Mouse (Mus musculus): Measurements from ENCODE around the gene Hcn1.
"Not testable (repeated sequence)": the region's sequence is repeated elsewhere in the genome, so short reads cannot be mapped to it uniquely, and the experiment has no call there.

Hcn1 gene

GRCm38 (mm10) chr13:117877787-117878186 lies 275.7 kb downstream of the Hcn1 start:
- no peak for DNase-seq (ENCODE audit: low spot score in 2 of 2)

- DNase-seq (ENCODE audit: low spot score in 2 of 2) = no peak
Measured at GRCm38 (mm10) chr13:117880471-117881225, 278.5 kb downstream of the Hcn1 start.

- DNase-seq (ENCODE audit: low spot score in 2 of 2) = no peak
Measured at GRCm38 (mm10) chr13:117892076-117892475, 290.0 kb downstream of the Hcn1 start.

- DNase-seq (ENCODE audit: low spot score in 2 of 2) = no peak
Measured at GRCm38 (mm10) chr13:117898052-117898451, 295.9 kb downstream of the Hcn1 start.

GRCm38 (mm10) chr13:117907801-117908200 lies 305.7 kb downstream of the Hcn1 start:
- no peak for DNase-seq (ENCODE audit: low spot score in 2 of 2)

- no peak for DNase-seq (ENCODE audit: low spot score in 2 of 2)
Measured at GRCm38 (mm10) chr13:117929734-117930133, 327.6 kb downstream of the Hcn1 start.

GRCm38 (mm10) chr13:117931746-117932145 lies 329.6 kb downstream of the Hcn1 start:
- no peak for DNase-seq (ENCODE audit: low spot score in 2 of 2)

- DNase-seq (ENCODE audit: low spot score in 2 of 2) = no peak
Measured at GRCm38 (mm10) chr13:117938761-117939160, 336.6 kb downstream of the Hcn1 start.

- no peak for DNase-seq (ENCODE audit: low spot score in 2 of 2)
Measured at GRCm38 (mm10) chr13:117940536-117941280, 338.6 kb downstream of the Hcn1 start.

- no peak for DNase-seq (ENCODE audit: low spot score in 2 of 2)
Measured at GRCm38 (mm10) chr13:117946843-117947242, 344.7 kb downstream of the Hcn1 start.

- DNase-seq (ENCODE audit: low spot score in 2 of 2) = no peak
Measured at GRCm38 (mm10) chr13:117947704-117948376, 345.7 kb downstream of the Hcn1 start.

GRCm38 (mm10) chr13:117958496-117959421 lies 356.6 kb downstream of the Hcn1 start:
- DNase-seq (ENCODE audit: low spot score in 2 of 2) = no peak

- DNase-seq (ENCODE audit: low spot score in 2 of 2) = no peak
Measured at GRCm38 (mm10) chr13:117964620-117965019, 362.5 kb downstream of the Hcn1 start.

GRCm38 (mm10) chr13:117975382-117975781 lies 373.3 kb downstream of the Hcn1 start:
- DNase-seq (ENCODE audit: low spot score in 2 of 2) = no peak

GRCm38 (mm10) chr13:117975823-117976222 lies 373.7 kb downstream of the Hcn1 start:
- no peak for DNase-seq (ENCODE audit: low spot score in 2 of 2)

GRCm38 (mm10) chr13:117984339-117984738 lies 382.2 kb downstream of the Hcn1 start:
- DNase-seq (ENCODE audit: low spot score in 2 of 2) = no peak

GRCm38 (mm10) chr13:117999767-118000488 lies 397.8 kb downstream of the Hcn1 start:
- no peak for DNase-seq (ENCODE audit: low spot score in 2 of 2)

- DNase-seq (ENCODE audit: low spot score in 2 of 2) = no peak
Measured at GRCm38 (mm10) chr13:118000538-118000937, 398.4 kb downstream of the Hcn1 start.

- no peak for DNase-seq (ENCODE audit: low spot score in 2 of 2)
Measured at GRCm38 (mm10) chr13:118021176-118021575, 419.1 kb downstream of the Hcn1 start.

- not testable (repeated sequence) for DNase-seq (ENCODE audit: low spot score in 2 of 2)
Measured at GRCm38 (mm10) chr13:118022891-118023290, 420.8 kb downstream of the Hcn1 start.

GRCm38 (mm10) chr13:118023381-118023780 lies 421.3 kb downstream of the Hcn1 start:
- DNase-seq (ENCODE audit: low spot score in 2 of 2) = no peak

All from spleen, postnatal 4 days (tissue).